Mouse (Mus musculus): ENCODE results near the gene Gse1.
"Not testable (repeated sequence)": the region's sequence is repeated elsewhere in the genome, so short reads cannot be mapped to it uniquely, and the experiment has no call there.

The Gse1 gene

GRCm38 (mm10) chr8:120344166-120344565 lies 115.9 kb downstream of the Gse1 start:
- no peak for DNase-seq (ENCODE audit: low read depth, low spot score)

- DNase-seq (ENCODE audit: low read depth, low spot score) = no peak
Measured at GRCm38 (mm10) chr8:120344583-120344982, 116.3 kb downstream of the Gse1 start.

- DNase-seq (ENCODE audit: low read depth, low spot score) = no peak
Measured at GRCm38 (mm10) chr8:120347734-120348341, 119.6 kb downstream of the Gse1 start.

- no peak for DNase-seq (ENCODE audit: low read depth, low spot score)
Measured at GRCm38 (mm10) chr8:120348922-120349321, 120.7 kb downstream of the Gse1 start.

GRCm38 (mm10) chr8:120351332-120352071 lies 123.2 kb downstream of the Gse1 start:
- no peak for DNase-seq (ENCODE audit: low read depth, low spot score)

GRCm38 (mm10) chr8:120352096-120352495 lies 123.8 kb downstream of the Gse1 start:
- DNase-seq (ENCODE audit: low read depth, low spot score) = no peak

GRCm38 (mm10) chr8:120356067-120356466 lies 127.8 kb downstream of the Gse1 start:
- no peak for DNase-seq (ENCODE audit: low read depth, low spot score)

- peak; percentile 44 for DNase-seq (ENCODE audit: low read depth, low spot score)
Measured at GRCm38 (mm10) chr8:120357504-120357903, 129.2 kb downstream of the Gse1 start.

- DNase-seq (ENCODE audit: low read depth, low spot score) = no peak
Measured at GRCm38 (mm10) chr8:120361301-120361700, 133.0 kb downstream of the Gse1 start.

GRCm38 (mm10) chr8:120363552-120364071 lies 135.4 kb downstream of the Gse1 start:
- DNase-seq (ENCODE audit: low read depth, low spot score) = peak; percentile 88

- peak; percentile 78 for DNase-seq (ENCODE audit: low read depth, low spot score)
Measured at GRCm38 (mm10) chr8:120364093-120364725, 136.0 kb downstream of the Gse1 start.

GRCm38 (mm10) chr8:120366840-120367239 lies 138.6 kb downstream of the Gse1 start:
- no peak for DNase-seq (ENCODE audit: low read depth, low spot score)

GRCm38 (mm10) chr8:120368191-120368590 lies 139.9 kb downstream of the Gse1 start:
- DNase-seq (ENCODE audit: low read depth, low spot score) = not testable (repeated sequence)

- DNase-seq (ENCODE audit: low read depth, low spot score) = peak; percentile 93
Measured at GRCm38 (mm10) chr8:120368814-120369649, 140.8 kb downstream of the Gse1 start.

- no peak for DNase-seq (ENCODE audit: low read depth, low spot score)
Measured at GRCm38 (mm10) chr8:120369956-120370355, 141.7 kb downstream of the Gse1 start.

GRCm38 (mm10) chr8:120370461-120370860 lies 142.2 kb downstream of the Gse1 start:
- DNase-seq (ENCODE audit: low read depth, low spot score) = no peak

- DNase-seq (ENCODE audit: low read depth, low spot score) = no peak
Measured at GRCm38 (mm10) chr8:120371146-120371545, 142.9 kb downstream of the Gse1 start.

GRCm38 (mm10) chr8:120371725-120372457 lies 143.6 kb downstream of the Gse1 start:
- no peak for DNase-seq (ENCODE audit: low read depth, low spot score)

- no peak for DNase-seq (ENCODE audit: low read depth, low spot score)
Measured at GRCm38 (mm10) chr8:120372684-120373083, 144.4 kb downstream of the Gse1 start.

GRCm38 (mm10) chr8:120373621-120374020 lies 145.4 kb downstream of the Gse1 start:
- no peak for DNase-seq (ENCODE audit: low read depth, low spot score)

GRCm38 (mm10) chr8:120374070-120374469 lies 145.8 kb downstream of the Gse1 start:
- DNase-seq (ENCODE audit: low read depth, low spot score) = no peak
